Mouse (Mus musculus) kidney, adult 2 months (tissue): ENCODE data around the gene Gm49776. TPM values are rescaled to one million over a fixed set of nuclear protein-coding genes. Genes with fewer than 3 reads are reported as not detected.
A peak's percentile ranks its signal among the peaks of the same experiment; 100 is the strongest.

Experiments used
- DNase-seq: peaks from one replicate; pipeline ENCODE4 v3.0.0; 2021
- H3K27ac ChIP-seq: fragments of 200-500 bp; 2 replicates; pipeline ENCODE4 v1.5.1; 2012; ENCODE audit warnings: low read depth, low read length, control low read depth, inconsistent platforms; ENCODE audit not compliant: insufficient read depth
- H3K27me3 ChIP-seq: fragments of 200-500 bp; replicated peaks from 2 replicates; pipeline ENCODE4 v1.6.1; 2012; ENCODE audit warnings: mild to moderate bottlenecking, moderate library complexity, low read length, inconsistent platforms; ENCODE audit not compliant: control insufficient read depth, insufficient read depth
- H3K36me3 ChIP-seq: fragments of 200-500 bp; 2 replicates; pipeline ENCODE4 v1.6.1; 2012; ENCODE audit warnings: mild to moderate bottlenecking, moderate library complexity, low read length, inconsistent platforms; ENCODE audit not compliant: control insufficient read depth, insufficient read depth
- H3K4me1 ChIP-seq: fragments of 200-500 bp; 2 replicates; pipeline ENCODE4 v1.6.1; 2011; ENCODE audit warnings: low read length; ENCODE audit not compliant: control insufficient read depth, insufficient read depth
- H3K4me3 ChIP-seq: fragments of 200-500 bp; 2 replicates; pipeline ENCODE4 v1.5.1; 2011; ENCODE audit warnings: mild to moderate bottlenecking, low read depth, low read length, control low read depth; ENCODE audit not compliant: insufficient read depth
- CTCF ChIP-seq: fragments of 200-500 bp; conservative IDR thresholded peaks from 2 replicates; pipeline ENCODE4 v1.5.1; 2011; ENCODE audit warnings: low read depth, mild to moderate bottlenecking, control low read depth, low read length, moderate library complexity, mixed read lengths; ENCODE audit not compliant: insufficient read depth, insufficient read length
- POLR2A ChIP-seq: fragments of 200-500 bp; IDR thresholded peaks from one replicate; pipeline ENCODE4 v1.6.1; 2011; ENCODE audit warnings: low read depth, low read length, control low read depth
- WGBS: fragments of 180-500 bp; shearing (Covaris S2); methylation state at CpG from one replicate; pipeline ENCODE4 v1.1.7; 2018; 5-methylcytosine and 5-hydroxymethylcytosine counted together
- polyA plus RNA-seq: library from polyadenylated mRNA; depleted of rRNA; stranded (reverse); fragments of >200 nt; gene quantifications from 2 replicates; pipeline ENCODE4 v1.2.3, GENCODE M21; 2012

Gene Gm49776
- polyA plus RNA-seq, 1 experiment: not detected

- no peak for DNase-seq
- Histone ChIP-seq H3K27me3 (no peaks in the 10 kb centered on the region), H3K27ac (no peak overlapping the region), H3K4me3 (no peak overlapping the region), H3K4me1 (no peaks in the 10 kb centered on the region), H3K36me3 (peaks cover 6% of the 10 kb centered on the region)
- 84% methylated on average over 2 of the region's 2 CpGs for WGBS
- TF ChIP-seq CTCF (no peak), POLR2A (no peak)
Observed at GRCm38 (mm10) chr16:18265024-18265423, 6.9 kb upstream of the Gm49776 start.

- DNase-seq: no peak
- H3K4me3 ChIP-seq: no peak overlapping the region
- no peak for TF ChIP-seq POLR2A
- no peaks in the 10 kb centered on the region for H3K27me3 ChIP-seq
- no peak overlapping the region for H3K27ac ChIP-seq
- H3K36me3 ChIP-seq: peaks cover 7% of the 10 kb centered on the region
- H3K4me1 ChIP-seq: peaks cover 5% of the 10 kb centered on the region
- WGBS: 89% methylated on average over 1 of the region's 1 CpGs
Observed at GRCm38 (mm10) chr16:18253866-18254265, 4.3 kb downstream of the Gm49776 start.

GRCm38 (mm10) chr16:18252736-18253135 is 5.4 kb downstream of the Gm49776 start:
- no peak for DNase-seq
- 79% methylated on average over 6 of the region's 6 CpGs for WGBS
- TF ChIP-seq POLR2A (no peak), CTCF (no peak)
- Histone ChIP-seq H3K4me3 (no peak overlapping the region), H3K27me3 (no peaks in the 10 kb centered on the region), H3K27ac (no peak overlapping the region), H3K36me3 (peaks cover 3% of the 10 kb centered on the region; the same call in 1 of the 2 replicates), H3K4me1 (peaks cover 5% of the 10 kb centered on the region)

GRCm38 (mm10) chr16:18250828-18251790 is 7.0 kb downstream of the Gm49776 start:
- Histone ChIP-seq H3K27me3 (no peaks in the 10 kb centered on the region), H3K27ac (no peak overlapping the region), H3K4me3 (no peak overlapping the region), H3K36me3 (peaks cover 2% of the 10 kb centered on the region; the same call in 1 of the 2 replicates), H3K4me1 (peaks cover 5% of the 10 kb centered on the region)
- WGBS: 55% methylated on average over 10 of the region's 10 CpGs
- no peak for DNase-seq
- TF ChIP-seq POLR2A (no peak), CTCF (no peak)

GRCm38 (mm10) chr16:18250231-18250630 is 7.9 kb downstream of the Gm49776 start:
- no peak overlapping the region for H3K27ac ChIP-seq
- peaks cover 2% of the 10 kb centered on the region; the same call in 1 of the 2 replicates for H3K36me3 ChIP-seq

GRCm38 (mm10) chr16:18249364-18249967 is 8.7 kb downstream of the Gm49776 start:
- Histone ChIP-seq H3K27ac (no peak overlapping the region), H3K4me3 (peak overlapping the region; percentile 91), H3K27me3 (no peaks in the 10 kb centered on the region), H3K4me1 (peaks cover 5% of the 10 kb centered on the region), H3K36me3 (peaks cover 2% of the 10 kb centered on the region; the same call in 1 of the 2 replicates)
- DNase-seq: peak; percentile 43
- WGBS: 5% methylated on average over 27 of the region's 27 CpGs
- TF ChIP-seq POLR2A (no peak), CTCF (no peak)

More at GRCm38 (mm10) chr16:18250231-18250630, 7.9 kb downstream of the Gm49776 start:
- TF ChIP-seq POLR2A (no peak), CTCF (no peak)
- WGBS: 60% methylated on average over 4 of the region's 4 CpGs
- Histone ChIP-seq H3K27me3 (no peaks in the 10 kb centered on the region), H3K4me1 (peaks cover 5% of the 10 kb centered on the region), H3K4me3 (no peak overlapping the region)
- DNase-seq: no peak
